Mouse (Mus musculus): ENCODE data around the gene Gab1. TPM values are rescaled to one million over a fixed set of nuclear protein-coding genes. Genes with fewer than 3 reads are reported as not detected.

The Gab1 gene
- polyA plus RNA-seq, 1 experiment from 2014 or later, result 32.3 TPM

DNA sequence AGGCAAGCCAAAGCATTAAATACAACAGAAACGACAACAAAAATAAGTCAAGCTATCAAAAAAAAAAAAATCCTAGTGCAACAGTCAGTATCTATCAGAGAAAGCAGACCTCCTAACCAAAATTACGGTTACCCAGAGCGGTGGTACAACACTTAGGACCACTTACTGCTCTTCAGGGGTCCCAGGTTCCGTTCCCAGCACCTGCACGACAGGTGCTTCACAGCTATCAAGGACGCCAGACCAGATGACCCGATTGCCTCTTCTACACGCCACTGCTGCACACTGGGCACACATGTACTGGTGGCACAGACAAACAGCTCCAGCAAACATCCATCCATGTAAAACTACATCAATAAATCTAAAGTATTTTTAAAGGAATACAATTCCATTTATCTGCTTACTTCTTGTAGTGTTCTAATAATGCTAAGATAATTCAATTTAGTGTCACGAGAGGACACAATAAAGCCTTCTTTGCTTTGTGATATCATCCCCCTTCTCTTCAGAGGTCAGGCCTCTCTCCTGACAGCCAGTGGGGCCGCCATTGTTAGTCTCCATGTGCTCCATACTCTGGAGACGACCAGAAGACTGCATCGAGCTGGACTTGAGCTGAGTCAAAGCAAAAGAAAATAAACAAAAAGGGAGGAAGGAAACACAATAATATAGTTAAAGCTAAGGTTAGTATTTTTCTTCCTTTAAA lies 12.2 kb downstream of the Gab1 start:
- no peak for ATAC-seq (replicated peaks; ENCODE audit: extremely low read depth, insufficient read depth, low FRiP score)
- peak overlapping the region; percentile 86 for H3K27ac ChIP-seq (ENCODE audit: low read length)
- WGBS, result 63% methylated on average over 12 of the region's 12 CpGs
- H3K9me3 ChIP-seq (replicated peaks; ENCODE audit: control insufficient read depth, low read length), result no peaks in the 10 kb centered on the region
- H3K36me3 ChIP-seq (ENCODE audit: control insufficient read depth, insufficient read depth), result no peaks in the 10 kb centered on the region
- H3K4me2 ChIP-seq (ENCODE audit: low read depth, low read length), result peak overlapping the region; percentile 65
- H3K4me1 ChIP-seq (ENCODE audit: control insufficient read depth, insufficient read depth, low read length), result peaks cover 71% of the 10 kb centered on the region
- H3K27me3 ChIP-seq (ENCODE audit: control insufficient read depth, insufficient read depth, low read length), result no peaks in the 10 kb centered on the region
- H3K4me3 ChIP-seq (ENCODE audit: low read length), result peak overlapping the region; percentile 42
- peak overlapping the region; percentile 63 for H3K9ac ChIP-seq (ENCODE audit: low read length)

- Histone ChIP-seq H3K9ac (ENCODE audit: low read length) (peak overlapping the region; percentile 52), H3K4me3 (ENCODE audit: low read length) (peak overlapping the region; percentile 42), H3K27me3 (ENCODE audit: control insufficient read depth, insufficient read depth, low read length) (no peaks in the 10 kb centered on the region), H3K4me2 (ENCODE audit: low read depth, low read length) (peak overlapping the region; percentile 65), H3K36me3 (ENCODE audit: control insufficient read depth, insufficient read depth) (no peaks in the 10 kb centered on the region), H3K9me3 (replicated peaks; ENCODE audit: control insufficient read depth, low read length) (no peaks in the 10 kb centered on the region), H3K27ac (ENCODE audit: low read length) (peak overlapping the region; percentile 86), H3K4me1 (ENCODE audit: control insufficient read depth, insufficient read depth, low read length) (peaks cover 66% of the 10 kb centered on the region)
- 47% methylated on average over 3 of the region's 3 CpGs for WGBS
- ATAC-seq (replicated peaks; ENCODE audit: extremely low read depth, insufficient read depth, low FRiP score), result peak; percentile 43
These were observed 12.7 kb downstream of the Gab1 start for GRCm38 (mm10) chr8:80867598-80867997.

GRCm38 (mm10) chr8:80865181-80865784 lies 15.0 kb downstream of the Gab1 start:
- Histone ChIP-seq H3K27ac (ENCODE audit: low read length) (peak overlapping the region; percentile 86), H3K4me2 (ENCODE audit: low read depth, low read length) (0 out of 2 replicates have a peak overlapping the region, but pooled peaks have one; percentile 7), H3K36me3 (ENCODE audit: control insufficient read depth, insufficient read depth) (no peaks in the 10 kb centered on the region; the same call in 1 of the 2 replicates), H3K27me3 (ENCODE audit: control insufficient read depth, insufficient read depth, low read length) (no peaks in the 10 kb centered on the region), H3K9me3 (replicated peaks; ENCODE audit: control insufficient read depth, low read length) (no peaks in the 10 kb centered on the region), H3K4me3 (ENCODE audit: low read length) (no peak overlapping the region), H3K9ac (ENCODE audit: low read length) (peak overlapping the region; percentile 5; the same call in 1 of the 2 replicates), H3K4me1 (ENCODE audit: control insufficient read depth, insufficient read depth, low read length) (peaks cover 56% of the 10 kb centered on the region)
- 63% methylated on average over 8 of the region's 8 CpGs for WGBS
- ATAC-seq (replicated peaks; ENCODE audit: extremely low read depth, insufficient read depth, low FRiP score), result no peak

GRCm38 (mm10) chr8:80863393-80863792 lies 16.9 kb downstream of the Gab1 start:
- peaks cover 45% of the 10 kb centered on the region for H3K4me1 ChIP-seq (ENCODE audit: control insufficient read depth, insufficient read depth, low read length)
- peaks cover 3% of the 10 kb centered on the region; the same call in 1 of the 2 replicates for H3K36me3 ChIP-seq (ENCODE audit: control insufficient read depth, insufficient read depth)
- H3K4me3 ChIP-seq (ENCODE audit: low read length), result no peak overlapping the region
- 0 out of 2 replicates have a peak overlapping the region, but pooled peaks have one; percentile 4 for H3K9ac ChIP-seq (ENCODE audit: low read length)
- WGBS, result 78% methylated on average over 5 of the region's 5 CpGs
- no peak for ATAC-seq (replicated peaks; ENCODE audit: extremely low read depth, insufficient read depth, low FRiP score)
- H3K9me3 ChIP-seq (replicated peaks; ENCODE audit: control insufficient read depth, low read length), result no peaks in the 10 kb centered on the region
- H3K27me3 ChIP-seq (ENCODE audit: control insufficient read depth, insufficient read depth, low read length), result no peaks in the 10 kb centered on the region
- H3K27ac ChIP-seq (ENCODE audit: low read length), result no peak overlapping the region
- no peak overlapping the region for H3K4me2 ChIP-seq (ENCODE audit: low read depth, low read length)

GRCm38 (mm10) chr8:80859180-80859775 lies 21.0 kb downstream of the Gab1 start:
- Histone ChIP-seq H3K4me3 (ENCODE audit: low read length) (no peak overlapping the region), H3K4me2 (ENCODE audit: low read depth, low read length) (no peak overlapping the region), H3K27me3 (ENCODE audit: control insufficient read depth, insufficient read depth, low read length) (no peaks in the 10 kb centered on the region), H3K9ac (ENCODE audit: low read length) (no peak overlapping the region), H3K27ac (ENCODE audit: low read length) (no peak overlapping the region), H3K36me3 (ENCODE audit: control insufficient read depth, insufficient read depth) (peaks cover 3% of the 10 kb centered on the region; the same call in 1 of the 2 replicates), H3K4me1 (ENCODE audit: control insufficient read depth, insufficient read depth, low read length) (peaks cover 39% of the 10 kb centered on the region), H3K9me3 (replicated peaks; ENCODE audit: control insufficient read depth, low read length) (no peaks in the 10 kb centered on the region)
- 96% methylated on average over 26 of the region's 26 CpGs for WGBS
- ATAC-seq (replicated peaks; ENCODE audit: extremely low read depth, insufficient read depth, low FRiP score), result no peak

DNA sequence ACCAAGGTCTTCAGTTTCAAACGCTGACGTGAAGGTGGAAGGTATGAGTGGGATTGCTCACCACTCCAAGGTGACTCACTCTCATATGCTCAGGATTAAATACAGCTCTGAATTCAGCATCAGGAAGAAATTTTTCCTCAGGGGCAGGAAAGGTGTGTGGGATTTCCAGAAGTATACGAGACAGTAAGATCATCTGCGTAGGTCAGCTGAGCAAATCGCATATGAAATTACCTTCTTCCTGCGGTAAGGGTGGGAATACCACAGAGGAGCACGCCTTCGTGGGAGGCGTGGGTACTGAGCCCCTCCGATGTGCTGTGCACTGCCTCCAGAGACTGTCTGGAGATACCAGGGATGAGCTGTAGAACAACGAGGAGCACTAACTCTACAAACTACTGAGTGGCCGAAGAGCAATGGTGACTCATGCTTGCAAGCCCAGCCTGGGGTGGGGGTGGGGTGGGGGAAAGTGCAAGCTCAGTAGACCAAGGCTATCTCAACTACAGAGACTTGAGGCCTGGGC lies 22.4 kb downstream of the Gab1 start:
- Histone ChIP-seq H3K36me3 (ENCODE audit: control insufficient read depth, insufficient read depth) (peaks cover 3% of the 10 kb centered on the region; the same call in 1 of the 2 replicates), H3K27ac (ENCODE audit: low read length) (peak overlapping the region; percentile 74), H3K9me3 (replicated peaks; ENCODE audit: control insufficient read depth, low read length) (no peaks in the 10 kb centered on the region), H3K4me3 (ENCODE audit: low read length) (no peak overlapping the region), H3K27me3 (ENCODE audit: control insufficient read depth, insufficient read depth, low read length) (no peaks in the 10 kb centered on the region), H3K4me1 (ENCODE audit: control insufficient read depth, insufficient read depth, low read length) (peaks cover 44% of the 10 kb centered on the region), H3K4me2 (ENCODE audit: low read depth, low read length) (no peak overlapping the region), H3K9ac (ENCODE audit: low read length) (no peak overlapping the region; the same call in none of the 2 replicates)
- ATAC-seq (replicated peaks; ENCODE audit: extremely low read depth, insufficient read depth, low FRiP score), result no peak
- 58% methylated on average over 12 of the region's 12 CpGs for WGBS

GRCm38 (mm10) chr8:80857128-80857527 lies 23.2 kb downstream of the Gab1 start:
- no peak overlapping the region for H3K9ac ChIP-seq (ENCODE audit: low read length)
- no peak overlapping the region for H3K4me3 ChIP-seq (ENCODE audit: low read length)
- H3K9me3 ChIP-seq (replicated peaks; ENCODE audit: control insufficient read depth, low read length), result no peaks in the 10 kb centered on the region
- no peak for ATAC-seq (replicated peaks; ENCODE audit: extremely low read depth, insufficient read depth, low FRiP score)
- H3K4me1 ChIP-seq (ENCODE audit: control insufficient read depth, insufficient read depth, low read length), result peaks cover 52% of the 10 kb centered on the region
- H3K36me3 ChIP-seq (ENCODE audit: control insufficient read depth, insufficient read depth), result peaks cover 3% of the 10 kb centered on the region; the same call in 1 of the 2 replicates
- WGBS, result 34% methylated on average over 3 of the region's 3 CpGs
- peak overlapping the region; percentile 25; the same call in 1 of the 2 replicates for H3K4me2 ChIP-seq (ENCODE audit: low read depth, low read length)
- H3K27me3 ChIP-seq (ENCODE audit: control insufficient read depth, insufficient read depth, low read length), result no peaks in the 10 kb centered on the region
- peak overlapping the region; percentile 76 for H3K27ac ChIP-seq (ENCODE audit: low read length)

DNA sequence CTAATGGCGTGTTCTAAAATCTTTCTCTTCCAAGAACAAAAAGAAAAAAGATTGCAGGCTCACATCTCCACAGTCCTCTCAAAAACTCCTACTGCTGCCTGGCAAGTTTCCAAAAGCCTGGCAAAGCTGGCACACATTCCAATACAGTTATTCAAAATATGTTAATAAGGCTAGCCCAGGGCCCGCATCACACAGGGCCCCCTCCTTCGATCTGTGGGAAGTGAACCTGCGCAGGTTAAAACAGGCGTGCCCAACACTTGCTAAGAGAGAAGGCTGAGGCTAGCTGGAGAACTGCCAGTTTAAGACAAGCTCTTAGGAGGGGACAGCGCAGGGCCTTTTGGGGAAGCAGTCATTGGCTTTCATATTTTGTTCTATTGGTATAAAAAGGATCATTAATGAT lies 23.7 kb downstream of the Gab1 start:
- H3K4me2 ChIP-seq (ENCODE audit: low read depth, low read length), result peak overlapping the region; percentile 17; the same call in 1 of the 2 replicates
- peaks cover 56% of the 10 kb centered on the region for H3K4me1 ChIP-seq (ENCODE audit: control insufficient read depth, insufficient read depth, low read length)
- H3K27me3 ChIP-seq (ENCODE audit: control insufficient read depth, insufficient read depth, low read length), result no peaks in the 10 kb centered on the region
- 36% methylated on average over 6 of the region's 6 CpGs for WGBS
- 0 out of 2 replicates have a peak overlapping the region, but pooled peaks have one; percentile 21 for H3K9ac ChIP-seq (ENCODE audit: low read length)
- H3K36me3 ChIP-seq (ENCODE audit: control insufficient read depth, insufficient read depth), result peaks cover 3% of the 10 kb centered on the region; the same call in 1 of the 2 replicates
- peak overlapping the region; percentile 76 for H3K27ac ChIP-seq (ENCODE audit: low read length)
- ATAC-seq (replicated peaks; ENCODE audit: extremely low read depth, insufficient read depth, low FRiP score), result no peak
- no peak overlapping the region for H3K4me3 ChIP-seq (ENCODE audit: low read length)
- no peaks in the 10 kb centered on the region for H3K9me3 ChIP-seq (replicated peaks; ENCODE audit: control insufficient read depth, low read length)
